Mouse (Mus musculus) limb, embryonic 11.5 days (tissue): ENCODE measurements around the gene Gas6. TPM values are rescaled to one million over a fixed set of nuclear protein-coding genes. Genes with fewer than 3 reads are reported as not detected.

Source experiments
- ATAC-seq: fragments of 200-750 bp; cut with Nextera tagmentation; 2 replicates; pipeline ENCODE4 v1.8.0; 2017; ENCODE audit warnings: low read depth; ENCODE audit not compliant: insufficient number of reproducible peaks, low FRiP score, low TSS enrichment
- DNase-seq: peaks from one replicate; pipeline ENCODE4 v3.0.0-alpha.2; 2015; ENCODE audit warnings: low spot score
- H3K27ac ChIP-seq: fragments of 300-500 bp; sonication (generic); replicated peaks from 2 replicates; pipeline ENCODE4 v1.5.1; 2014; ENCODE audit warnings: low read depth, mild to moderate bottlenecking, low read length
- H3K27me3 ChIP-seq: fragments of 300-500 bp; sonication (generic); 2 replicates; pipeline ENCODE4 v1.6.1; 2014; ENCODE audit warnings: mild to moderate bottlenecking, low read length, mixed read lengths; ENCODE audit not compliant: control insufficient read depth, insufficient read depth
- H3K36me3 ChIP-seq: fragments of 300-500 bp; sonication (generic); 2 replicates; pipeline ENCODE4 v1.6.1; 2014; ENCODE audit warnings: mild to moderate bottlenecking, low read length, moderate library complexity, mixed read lengths; ENCODE audit not compliant: control insufficient read depth, insufficient read depth
- H3K4me1 ChIP-seq: fragments of 300-500 bp; sonication (generic); 2 replicates; pipeline ENCODE4 v1.6.1; 2014; ENCODE audit warnings: low read length, mixed read lengths; ENCODE audit not compliant: control insufficient read depth, insufficient read depth
- H3K4me2 ChIP-seq: fragments of 300-500 bp; sonication (generic); 2 replicates; pipeline ENCODE4 v1.6.1; 2014; ENCODE audit warnings: low read depth, mild to moderate bottlenecking, moderate library complexity; ENCODE audit not compliant: severe bottlenecking
- H3K4me3 ChIP-seq: fragments of 300-500 bp; sonication (generic); 2 replicates; pipeline ENCODE4 v1.5.1; 2014; ENCODE audit warnings: low read depth, low read length
- H3K9ac ChIP-seq: fragments of 300-500 bp; sonication (generic); 2 replicates; pipeline ENCODE4 v1.6.1; 2014; ENCODE audit warnings: mild to moderate bottlenecking, low read length
- H3K9me3 ChIP-seq: fragments of 300-500 bp; sonication (generic); 2 replicates; pipeline ENCODE4 v1.6.1; 2016; ENCODE audit warnings: low read length; ENCODE audit not compliant: control insufficient read depth
- WGBS: fragments of 180-500 bp; shearing (Covaris S2); extraction: QIAGEN DNeasy Blood & Tissue Kit; methylation state at CpG from one replicate; pipeline ENCODE4 v1.1.7; 2014; 5-methylcytosine and 5-hydroxymethylcytosine counted together
- polyA plus RNA-seq: library from polyadenylated mRNA; unstranded; fragments of >200 nt; fragmentation: Nextera tagmentation; extraction: Ambion mirVana; gene quantifications from 2 replicates; pipeline ENCODE4 v1.2.1, GENCODE M21; 2014

Gas6 gene
- polyA plus RNA-seq, 1 experiment from 2014 or later, result 3.2 TPM

GRCm38 (mm10) chr8:13481596-13481995 is 12.7 kb downstream of the Gas6 start:
- no peak for ATAC-seq
- H3K27me3 ChIP-seq, result no peaks in the 10 kb centered on the region
- H3K4me2 ChIP-seq, result no peak overlapping the region
- no peak for DNase-seq
- H3K36me3 ChIP-seq, result no peaks in the 10 kb centered on the region
- no peaks in the 10 kb centered on the region for H3K4me1 ChIP-seq
- no peak overlapping the region for H3K27ac ChIP-seq
- no peak overlapping the region for H3K9ac ChIP-seq
- WGBS, result 89% methylated on average over 3 of the region's 3 CpGs
- no peak overlapping the region for H3K4me3 ChIP-seq
- no peaks in the 10 kb centered on the region for H3K9me3 ChIP-seq

DNA sequence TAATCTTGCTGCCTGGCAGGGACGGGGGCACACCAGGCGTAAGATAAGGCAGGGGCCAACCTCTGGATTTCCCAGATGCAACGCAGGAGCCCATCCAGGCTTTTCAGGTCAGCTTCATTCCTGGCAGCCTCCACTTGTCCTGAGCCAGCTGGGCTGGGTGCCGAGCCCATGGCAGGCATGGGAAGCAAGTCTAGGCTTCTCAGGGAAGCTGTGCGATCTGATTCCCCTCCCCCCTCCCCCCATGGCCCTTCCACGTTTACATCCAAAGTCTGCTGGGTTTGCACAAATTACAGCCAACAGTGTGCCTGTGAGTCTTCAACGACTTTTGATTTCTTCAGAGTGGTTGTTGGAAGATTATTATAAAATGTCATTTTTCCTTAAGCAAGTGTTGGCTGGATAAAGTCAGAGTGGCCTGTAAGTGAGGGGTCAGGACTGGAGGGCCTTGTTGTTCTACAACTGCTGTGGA is 13.2 kb downstream of the Gas6 start:
- no peaks in the 10 kb centered on the region for H3K36me3 ChIP-seq
- ATAC-seq (no peak), DNase-seq (no peak)
- H3K9me3 ChIP-seq, result no peaks in the 10 kb centered on the region
- H3K4me3 ChIP-seq, result no peak overlapping the region
- no peak overlapping the region for H3K4me2 ChIP-seq
- no peak overlapping the region for H3K9ac ChIP-seq
- H3K27ac ChIP-seq, result no peak overlapping the region
- 78% methylated on average over 7 of the region's 7 CpGs for WGBS
- H3K4me1 ChIP-seq, result no peaks in the 10 kb centered on the region
- no peaks in the 10 kb centered on the region for H3K27me3 ChIP-seq

DNA sequence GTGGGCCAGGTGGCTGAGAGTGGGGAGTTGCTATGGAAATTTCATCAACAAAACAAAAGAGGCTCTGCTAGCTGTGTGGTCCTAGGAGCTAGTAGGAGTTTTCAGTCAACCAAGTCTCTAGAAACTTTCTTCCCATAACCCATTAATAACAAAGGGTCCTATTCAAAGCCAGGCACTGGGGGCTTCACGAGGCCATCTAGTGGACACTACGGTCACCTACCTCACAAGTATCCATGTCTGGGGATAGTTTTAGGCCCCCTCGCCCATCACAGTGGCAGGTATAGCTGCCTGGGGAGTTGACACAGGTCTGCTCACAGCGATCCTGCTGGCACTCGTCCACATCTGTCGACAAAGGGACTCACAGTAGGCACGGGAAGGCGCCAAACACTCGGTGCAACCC is 18.4 kb downstream of the Gas6 start:
- DNase-seq, result no peak
- no peak overlapping the region for H3K4me2 ChIP-seq
- no peaks in the 10 kb centered on the region for H3K36me3 ChIP-seq
- H3K4me3 ChIP-seq, result no peak overlapping the region
- no peaks in the 10 kb centered on the region for H3K9me3 ChIP-seq
- 62% methylated on average over 9 of the region's 9 CpGs for WGBS
- no peak for ATAC-seq
- H3K4me1 ChIP-seq, result no peaks in the 10 kb centered on the region
- no peaks in the 10 kb centered on the region for H3K27me3 ChIP-seq
- no peak overlapping the region for H3K9ac ChIP-seq
- no peak overlapping the region for H3K27ac ChIP-seq

DNA sequence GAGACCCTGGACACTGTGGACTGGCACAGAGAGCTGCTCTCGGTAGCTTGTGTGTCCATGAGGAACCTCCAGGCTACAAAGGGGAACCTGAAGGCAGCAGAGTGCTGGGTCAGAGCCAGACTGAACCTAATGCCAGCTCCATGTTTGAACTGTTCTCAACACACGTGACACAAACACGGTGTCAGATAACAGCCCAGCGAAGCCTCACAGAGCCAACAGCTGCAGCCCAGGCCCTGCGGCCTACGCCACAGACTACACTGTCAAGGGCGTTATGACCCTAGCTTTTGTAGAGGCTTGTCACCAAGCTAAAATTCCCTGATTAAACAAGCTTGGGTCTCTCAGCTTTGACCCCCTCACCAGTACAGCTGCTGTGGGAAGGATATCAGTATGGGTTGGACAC is 22.0 kb downstream of the Gas6 start:
- ATAC-seq, result peak; percentile 64; the same call in 1 of the 2 replicates
- no peaks in the 10 kb centered on the region for H3K4me1 ChIP-seq
- no peaks in the 10 kb centered on the region for H3K27me3 ChIP-seq
- no peak overlapping the region for H3K9ac ChIP-seq
- H3K9me3 ChIP-seq, result no peaks in the 10 kb centered on the region
- no peak overlapping the region for H3K4me3 ChIP-seq
- H3K36me3 ChIP-seq, result no peaks in the 10 kb centered on the region
- no peak overlapping the region for H3K4me2 ChIP-seq
- H3K27ac ChIP-seq, result no peak overlapping the region
- peak; percentile 43 for DNase-seq
- 61% methylated on average over 7 of the region's 7 CpGs for WGBS

GRCm38 (mm10) chr8:13471484-13471883 is 22.8 kb downstream of the Gas6 start:
- H3K4me3 ChIP-seq, result no peak overlapping the region
- DNase-seq, result no peak
- H3K4me2 ChIP-seq, result no peak overlapping the region
- H3K9ac ChIP-seq, result no peak overlapping the region
- no peaks in the 10 kb centered on the region for H3K4me1 ChIP-seq
- no peaks in the 10 kb centered on the region for H3K9me3 ChIP-seq
- 90% methylated on average over 11 of the region's 11 CpGs for WGBS
- no peak for ATAC-seq
- H3K27me3 ChIP-seq, result no peaks in the 10 kb centered on the region
- no peak overlapping the region for H3K27ac ChIP-seq
- no peaks in the 10 kb centered on the region for H3K36me3 ChIP-seq

GRCm38 (mm10) chr8:13468737-13469136 is 25.6 kb downstream of the Gas6 start:
- 87% methylated on average over 9 of the region's 9 CpGs for WGBS
- DNase-seq (no peak), ATAC-seq (no peak)
- Histone ChIP-seq H3K27ac (no peak overlapping the region), H3K9me3 (no peaks in the 10 kb centered on the region), H3K4me1 (no peaks in the 10 kb centered on the region), H3K36me3 (no peaks in the 10 kb centered on the region), H3K4me3 (no peak overlapping the region), H3K4me2 (no peak overlapping the region), H3K9ac (no peak overlapping the region), H3K27me3 (no peaks in the 10 kb centered on the region)

DNA sequence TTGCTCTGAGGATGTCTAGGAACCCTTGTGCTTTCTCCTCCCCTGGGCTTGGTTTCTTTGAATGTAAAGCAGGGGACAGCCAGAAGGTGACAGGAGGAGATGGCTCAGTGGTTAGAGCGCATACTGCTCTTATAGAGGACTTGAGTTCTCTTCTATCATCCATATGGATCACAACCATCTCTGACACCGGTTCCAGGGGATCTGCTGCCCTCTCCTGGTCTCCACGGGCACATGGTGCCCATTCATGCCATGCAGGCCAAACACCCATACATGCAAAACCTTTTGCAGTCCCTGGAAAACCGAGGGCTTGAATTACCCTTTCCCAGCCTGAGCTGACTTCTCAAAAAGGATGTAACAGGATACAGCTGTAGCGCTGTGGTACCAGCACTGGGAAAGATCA is 27.3 kb downstream of the Gas6 start:
- Histone ChIP-seq H3K36me3 (no peaks in the 10 kb centered on the region), H3K9ac (no peak overlapping the region), H3K4me2 (no peak overlapping the region), H3K9me3 (no peaks in the 10 kb centered on the region), H3K4me3 (no peak overlapping the region), H3K4me1 (no peaks in the 10 kb centered on the region), H3K27me3 (no peaks in the 10 kb centered on the region), H3K27ac (no peak overlapping the region)
- ATAC-seq (no peak), DNase-seq (no peak)
- WGBS, result 64% methylated on average over 5 of the region's 5 CpGs

GRCm38 (mm10) chr8:13465324-13465723 is 29.0 kb downstream of the Gas6 start:
- Histone ChIP-seq H3K36me3 (no peaks in the 10 kb centered on the region), H3K27ac (no peak overlapping the region), H3K9ac (no peak overlapping the region), H3K4me1 (no peaks in the 10 kb centered on the region), H3K27me3 (no peaks in the 10 kb centered on the region), H3K4me3 (no peak overlapping the region), H3K9me3 (no peaks in the 10 kb centered on the region), H3K4me2 (no peak overlapping the region)
- ATAC-seq (no peak), DNase-seq (peak; percentile 32)
- 57% methylated on average over 7 of the region's 7 CpGs for WGBS

GRCm38 (mm10) chr8:13462392-13462791 is 31.9 kb downstream of the Gas6 start:
- DNase-seq, result no peak
- Histone ChIP-seq H3K9me3 (no peaks in the 10 kb centered on the region), H3K4me3 (no peak overlapping the region), H3K27ac (no peak overlapping the region), H3K27me3 (no peaks in the 10 kb centered on the region), H3K4me2 (no peak overlapping the region), H3K36me3 (no peaks in the 10 kb centered on the region), H3K9ac (no peak overlapping the region), H3K4me1 (no peaks in the 10 kb centered on the region)
- no peak for ATAC-seq
- 86% methylated on average over 10 of the region's 10 CpGs for WGBS
